Mouse (Mus musculus): ENCODE measurements at regions not wholly inside any gene's neighbourhood (a gene's known extent, or its start where the extent isn't known, plus 50 kb on each side); places are given as distances from the start of the nearest gene placed in this dataset.

GRCm38 (mm10) chr5:46160774-46161173 lies 303.4 kb upstream of the Lcorl start:
- ATAC-seq (ENCODE audit: insufficient read depth), result no peak
- no peaks in the 10 kb centered on the region for H3K27me3 ChIP-seq (ENCODE audit: insufficient read depth, low read length)
- 86% methylated on average over 4 of the region's 4 CpGs for WGBS

GRCm38 (mm10) chr5:46151973-46152372 lies 294.6 kb upstream of the Lcorl start:
- 29% methylated on average over 3 of the region's 3 CpGs for WGBS
- DNase-seq, result peak; percentile 42
- TF ChIP-seq CTCF (IDR thresholded peaks at IDR 0.05; ENCODE audit: low read depth), result no peak
- Histone ChIP-seq H3K4me3 (ENCODE audit: low read depth, low read length) (no peak overlapping the region), H3K4me2 (no peak overlapping the region), H3K27me3 (ENCODE audit: insufficient read depth, low read length) (no peaks in the 10 kb centered on the region), H3K27ac (ENCODE audit: low read depth) (no peak overlapping the region), H3K4me1 (ENCODE audit: insufficient read depth) (no peaks in the 10 kb centered on the region), H3K9me3 (ENCODE audit: low read depth, low read length) (no peaks in the 10 kb centered on the region), H3K36me3 (ENCODE audit: insufficient read depth) (no peaks in the 10 kb centered on the region), H3K9ac (no peak overlapping the region)
- ATAC-seq (ENCODE audit: insufficient read depth), result peak; percentile 80; the same call in 1 of the 2 replicates

More at GRCm38 (mm10) chr5:46160774-46161173, 303.4 kb upstream of the Lcorl start:
- Histone ChIP-seq H3K36me3 (ENCODE audit: insufficient read depth) (no peaks in the 10 kb centered on the region), H3K4me1 (ENCODE audit: insufficient read depth) (no peaks in the 10 kb centered on the region), H3K9ac (no peak overlapping the region), H3K27ac (ENCODE audit: low read depth) (no peak overlapping the region), H3K4me2 (no peak overlapping the region), H3K4me3 (ENCODE audit: low read depth, low read length) (no peak overlapping the region), H3K9me3 (ENCODE audit: low read depth, low read length) (no peaks in the 10 kb centered on the region)
- no peak for DNase-seq
- TF ChIP-seq CTCF (IDR thresholded peaks at IDR 0.05; ENCODE audit: low read depth), result no peak

- TF ChIP-seq CTCF (IDR thresholded peaks at IDR 0.05; ENCODE audit: low read depth), result no peak
- Histone ChIP-seq H3K4me2 (no peak overlapping the region), H3K4me3 (ENCODE audit: low read depth, low read length) (no peak overlapping the region), H3K9ac (no peak overlapping the region), H3K4me1 (ENCODE audit: insufficient read depth) (no peaks in the 10 kb centered on the region), H3K27ac (ENCODE audit: low read depth) (no peak overlapping the region), H3K9me3 (ENCODE audit: low read depth, low read length) (no peaks in the 10 kb centered on the region), H3K27me3 (ENCODE audit: insufficient read depth, low read length) (no peaks in the 10 kb centered on the region), H3K36me3 (ENCODE audit: insufficient read depth) (no peaks in the 10 kb centered on the region)
- DNase-seq (peak; percentile 38), ATAC-seq (ENCODE audit: insufficient read depth) (no peak)
- WGBS, result 55% methylated on average over 6 of the region's 6 CpGs
These were observed 293.4 kb upstream of the Lcorl start for GRCm38 (mm10) chr5:46150825-46151224.

- Histone ChIP-seq H3K4me1 (ENCODE audit: insufficient read depth) (no peaks in the 10 kb centered on the region), H3K36me3 (ENCODE audit: insufficient read depth) (no peaks in the 10 kb centered on the region), H3K9me3 (ENCODE audit: low read depth, low read length) (no peaks in the 10 kb centered on the region), H3K4me3 (ENCODE audit: low read depth, low read length) (no peak overlapping the region), H3K4me2 (no peak overlapping the region), H3K27ac (ENCODE audit: low read depth) (no peak overlapping the region), H3K27me3 (ENCODE audit: insufficient read depth, low read length) (no peaks in the 10 kb centered on the region), H3K9ac (no peak overlapping the region)
- no peak for TF ChIP-seq CTCF (IDR thresholded peaks at IDR 0.05; ENCODE audit: low read depth)
- ATAC-seq (ENCODE audit: insufficient read depth), result no peak
- DNase-seq, result no peak
- 52% methylated on average over 6 of the region's 6 CpGs for WGBS
These were observed 292.6 kb upstream of the Lcorl start for GRCm38 (mm10) chr5:46149851-46150615.

GRCm38 (mm10) chr5:46139024-46139423 lies 281.6 kb upstream of the Lcorl start:
- Histone ChIP-seq H3K4me3 (ENCODE audit: low read depth, low read length) (no peak overlapping the region), H3K4me2 (no peak overlapping the region), H3K27me3 (ENCODE audit: insufficient read depth, low read length) (no peaks in the 10 kb centered on the region), H3K9ac (no peak overlapping the region), H3K36me3 (ENCODE audit: insufficient read depth) (no peaks in the 10 kb centered on the region), H3K9me3 (ENCODE audit: low read depth, low read length) (no peaks in the 10 kb centered on the region), H3K4me1 (ENCODE audit: insufficient read depth) (no peaks in the 10 kb centered on the region; the same call in 1 of the 2 replicates), H3K27ac (ENCODE audit: low read depth) (no peak overlapping the region)
- 56% methylated on average over 2 of the region's 2 CpGs for WGBS
- no peak for TF ChIP-seq CTCF (IDR thresholded peaks at IDR 0.05; ENCODE audit: low read depth)
- ATAC-seq (ENCODE audit: insufficient read depth) (no peak), DNase-seq (no peak)

GRCm38 (mm10) chr5:46137695-46138094 lies 280.3 kb upstream of the Lcorl start:
- H3K27me3 ChIP-seq (ENCODE audit: insufficient read depth, low read length), result no peaks in the 10 kb centered on the region
- no peaks in the 10 kb centered on the region for H3K9me3 ChIP-seq (ENCODE audit: low read depth, low read length)
- WGBS, result 27% methylated on average over 3 of the region's 3 CpGs
- no peak for TF ChIP-seq CTCF (IDR thresholded peaks at IDR 0.05; ENCODE audit: low read depth)
- no peak overlapping the region for H3K4me3 ChIP-seq (ENCODE audit: low read depth, low read length)
- H3K36me3 ChIP-seq (ENCODE audit: insufficient read depth), result no peaks in the 10 kb centered on the region
- no peak overlapping the region for H3K27ac ChIP-seq (ENCODE audit: low read depth)
- DNase-seq (peak; percentile 78), ATAC-seq (ENCODE audit: insufficient read depth) (peak; percentile 80)
- H3K4me1 ChIP-seq (ENCODE audit: insufficient read depth), result no peaks in the 10 kb centered on the region; the same call in 1 of the 2 replicates
- no peak overlapping the region for H3K9ac ChIP-seq
- H3K4me2 ChIP-seq, result no peak overlapping the region

- no peaks in the 10 kb centered on the region for H3K36me3 ChIP-seq (ENCODE audit: insufficient read depth)
- TF ChIP-seq CTCF (IDR thresholded peaks at IDR 0.05; ENCODE audit: low read depth), result no peak
- no peak overlapping the region for H3K4me2 ChIP-seq
- H3K9ac ChIP-seq, result no peak overlapping the region
- WGBS, result 78% methylated on average over 4 of the region's 4 CpGs
- no peak for DNase-seq
- H3K4me1 ChIP-seq (ENCODE audit: insufficient read depth), result no peaks in the 10 kb centered on the region
- H3K27ac ChIP-seq (ENCODE audit: low read depth), result no peak overlapping the region
- no peak for ATAC-seq (ENCODE audit: insufficient read depth)
- H3K4me3 ChIP-seq (ENCODE audit: low read depth, low read length), result no peak overlapping the region
- no peaks in the 10 kb centered on the region for H3K9me3 ChIP-seq (ENCODE audit: low read depth, low read length)
- no peaks in the 10 kb centered on the region for H3K27me3 ChIP-seq (ENCODE audit: insufficient read depth, low read length)
These were observed 250.6 kb upstream of the Lcorl start for GRCm38 (mm10) chr5:46108020-46108419.
